Mouse (Mus musculus): Measurements from ENCODE around the gene Olfr160.

Olfr160 gene

DNA sequence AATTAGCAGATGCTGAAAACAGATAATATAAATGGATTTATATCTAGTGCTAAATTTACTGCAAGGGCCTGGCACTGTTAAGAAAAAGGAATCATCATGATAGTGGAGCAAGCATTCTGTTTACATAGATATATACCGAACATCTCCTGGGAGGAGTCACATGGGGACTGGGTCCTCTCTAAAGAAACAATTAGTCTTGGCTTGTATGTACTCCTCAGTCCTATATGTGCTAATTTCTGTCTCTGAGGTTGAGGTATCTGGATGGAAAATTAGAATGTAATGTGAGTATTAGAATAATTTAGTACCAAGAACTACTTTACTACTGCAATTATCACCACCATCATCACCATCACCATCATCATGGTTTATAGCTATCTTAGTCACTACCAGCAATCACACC lies at the start of gene Olfr160:
TSS of gene Olfr160 (minus strand) at position 101 of the 400 bp plus-strand sequence.
- no peak for DNase-seq (ENCODE audit: low spot score)

DNA sequence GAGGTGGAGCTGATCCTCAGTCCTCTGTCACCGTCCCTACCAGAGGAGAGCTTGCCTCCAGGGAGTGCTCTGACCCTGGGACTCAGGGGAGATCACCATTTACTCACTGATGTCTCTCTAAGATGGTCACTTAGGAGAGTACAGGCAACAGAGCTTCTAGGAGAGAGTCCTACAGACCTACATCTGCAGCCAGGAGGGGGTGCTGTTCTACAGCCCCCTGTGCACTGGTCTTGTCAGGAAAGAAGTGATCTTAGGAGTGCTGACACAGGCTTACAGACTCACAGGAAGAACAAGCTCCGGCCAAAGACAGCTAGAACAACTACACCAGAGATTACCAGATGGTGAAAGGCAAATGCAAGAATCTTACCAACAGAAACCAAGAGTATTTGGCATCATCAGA lies 46.5 kb upstream of the Olfr160 start:
- DNase-seq (ENCODE audit: low spot score) = no peak

DNA sequence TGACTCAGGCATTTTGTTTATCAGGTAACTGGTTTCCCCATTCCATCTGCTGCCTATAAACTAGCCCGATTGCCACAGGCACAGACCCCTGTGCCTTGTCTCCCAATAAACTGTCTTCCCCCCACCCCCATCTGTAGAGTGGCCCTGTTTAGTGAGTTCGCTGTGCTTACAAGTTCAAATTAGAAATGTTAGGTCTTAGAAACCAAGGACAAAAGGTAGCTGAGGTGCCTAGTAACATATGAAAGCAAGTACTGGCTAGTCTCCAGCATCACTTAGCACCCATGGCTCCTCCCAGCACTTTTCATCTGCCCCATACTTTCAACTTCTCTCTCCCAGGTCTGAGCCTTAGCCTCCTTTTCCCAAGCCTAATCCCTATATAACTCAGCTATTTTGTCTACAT lies 45.7 kb upstream of the Olfr160 start:
- DNase-seq (ENCODE audit: low spot score) = no peak

DNA sequence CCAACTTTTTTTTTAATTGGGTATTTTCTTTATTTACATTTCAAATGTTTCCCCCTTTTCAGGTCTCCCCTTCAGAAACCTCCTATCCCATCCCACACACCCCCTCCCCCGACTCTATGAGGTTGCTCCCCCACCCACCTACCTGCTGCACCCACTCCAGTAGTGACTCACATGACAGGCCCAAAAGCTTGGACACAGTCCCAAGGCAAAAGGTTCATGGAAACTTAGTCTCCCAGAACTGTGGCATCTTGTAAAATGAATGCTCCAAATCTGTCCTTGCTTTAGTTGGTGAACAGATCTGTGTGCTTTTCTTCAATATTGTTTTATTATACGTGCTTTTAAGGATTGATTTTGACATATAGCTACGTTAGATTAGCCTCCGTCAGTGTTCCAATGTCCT lies 36.0 kb upstream of the Olfr160 start:
- no peak for DNase-seq (ENCODE audit: low spot score)

DNA sequence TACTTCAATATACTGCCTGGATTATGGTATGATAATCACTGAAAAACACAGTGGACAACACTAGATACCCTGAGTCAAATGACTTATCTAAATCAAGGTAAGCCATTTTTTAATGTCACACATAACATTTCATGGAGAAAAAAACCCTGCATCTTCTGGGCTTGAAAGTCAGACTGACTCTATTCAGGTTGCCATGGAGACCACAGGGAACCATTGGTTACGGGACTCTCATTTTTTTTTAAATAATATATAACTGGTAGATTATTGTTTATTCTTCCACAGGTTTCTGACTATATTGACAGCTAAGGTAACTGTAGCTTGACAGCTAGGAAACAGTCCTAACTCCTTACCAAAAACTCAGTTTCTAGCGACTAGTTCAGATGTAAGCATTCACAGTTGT lies 35.4 kb upstream of the Olfr160 start:
- no peak for DNase-seq (ENCODE audit: low spot score)

DNA sequence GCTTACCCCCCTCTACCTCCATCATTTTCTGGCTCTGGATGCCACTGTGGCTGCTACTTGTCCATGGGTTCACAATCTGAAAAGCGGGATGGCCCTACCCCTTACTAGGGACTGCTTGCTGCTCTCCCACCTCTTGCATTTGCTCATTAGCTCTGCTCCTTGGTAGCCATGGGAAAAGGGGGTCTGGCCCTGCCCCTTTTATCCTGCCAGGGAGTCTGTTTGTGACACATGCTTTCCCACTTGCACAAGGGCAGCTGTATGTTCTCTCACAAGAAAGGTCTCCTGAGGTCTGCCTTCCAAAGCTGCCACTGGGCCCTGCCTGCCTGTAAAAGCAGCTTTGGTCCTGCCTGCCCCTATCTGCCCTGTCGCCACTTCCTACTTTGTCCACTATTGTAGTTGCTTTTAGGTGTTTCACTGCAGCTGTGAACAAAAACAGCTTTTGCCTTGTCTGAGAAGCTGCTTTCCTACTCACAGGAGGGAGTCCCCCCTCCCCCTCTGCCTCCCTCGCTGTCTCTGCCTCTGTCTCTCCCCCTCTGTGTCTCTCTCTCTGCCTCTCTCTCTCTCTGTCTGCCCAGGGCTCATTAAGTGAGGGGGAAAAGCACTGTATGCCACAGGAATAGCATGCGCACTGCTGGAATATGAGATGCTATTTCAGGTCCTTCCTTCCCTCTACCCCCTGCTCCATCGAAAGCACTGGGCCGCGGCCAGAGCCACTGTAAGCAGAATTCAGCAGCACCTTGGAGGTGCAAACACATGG lies 34.4 kb upstream of the Olfr160 start:
- DNase-seq (ENCODE audit: low spot score) = no peak

DNA sequence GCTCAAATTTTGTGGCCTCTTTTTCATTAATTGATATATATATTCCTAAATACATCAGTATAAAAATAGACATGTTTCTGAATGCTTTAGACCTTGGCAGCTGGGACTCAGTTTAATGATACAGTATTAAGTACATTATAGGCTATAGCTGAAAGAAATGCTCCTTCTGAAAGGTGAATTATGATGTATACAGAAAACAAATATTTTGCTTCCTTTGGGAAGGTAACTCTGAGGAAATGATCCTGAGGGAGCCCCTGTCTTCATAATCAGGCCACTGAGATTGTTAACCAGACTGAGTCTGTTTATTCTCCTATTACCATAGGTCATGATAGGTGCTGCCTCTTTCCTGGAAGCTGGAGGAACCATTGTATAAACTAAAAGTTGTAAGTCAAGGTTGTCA lies 28.8 kb upstream of the Olfr160 start, which contains the start of gene Olfr874:
TSS of gene Olfr874 (plus strand) at position 301 of the 400 bp plus-strand sequence.
- no peak for DNase-seq (ENCODE audit: low spot score)

DNA sequence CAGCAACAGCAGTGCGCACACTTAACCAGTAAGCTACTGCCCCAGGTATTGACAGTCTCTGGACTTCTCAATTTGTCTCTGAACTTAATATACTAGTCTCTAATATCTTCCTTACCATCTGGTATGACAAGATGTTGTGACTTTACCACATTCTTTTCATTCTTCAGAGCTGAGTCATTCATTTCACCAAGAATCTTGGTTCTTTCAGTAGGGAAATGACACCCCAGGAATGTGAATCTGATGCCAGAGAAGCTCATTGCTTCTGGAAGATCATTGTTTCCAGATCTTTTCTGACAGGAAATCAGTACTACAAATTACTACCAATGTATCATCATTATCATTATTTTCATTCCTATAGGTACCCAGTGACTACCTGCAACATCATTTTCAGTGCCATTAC lies 18.3 kb upstream of the Olfr160 start:
- no peak for DNase-seq (ENCODE audit: low spot score)

DNA sequence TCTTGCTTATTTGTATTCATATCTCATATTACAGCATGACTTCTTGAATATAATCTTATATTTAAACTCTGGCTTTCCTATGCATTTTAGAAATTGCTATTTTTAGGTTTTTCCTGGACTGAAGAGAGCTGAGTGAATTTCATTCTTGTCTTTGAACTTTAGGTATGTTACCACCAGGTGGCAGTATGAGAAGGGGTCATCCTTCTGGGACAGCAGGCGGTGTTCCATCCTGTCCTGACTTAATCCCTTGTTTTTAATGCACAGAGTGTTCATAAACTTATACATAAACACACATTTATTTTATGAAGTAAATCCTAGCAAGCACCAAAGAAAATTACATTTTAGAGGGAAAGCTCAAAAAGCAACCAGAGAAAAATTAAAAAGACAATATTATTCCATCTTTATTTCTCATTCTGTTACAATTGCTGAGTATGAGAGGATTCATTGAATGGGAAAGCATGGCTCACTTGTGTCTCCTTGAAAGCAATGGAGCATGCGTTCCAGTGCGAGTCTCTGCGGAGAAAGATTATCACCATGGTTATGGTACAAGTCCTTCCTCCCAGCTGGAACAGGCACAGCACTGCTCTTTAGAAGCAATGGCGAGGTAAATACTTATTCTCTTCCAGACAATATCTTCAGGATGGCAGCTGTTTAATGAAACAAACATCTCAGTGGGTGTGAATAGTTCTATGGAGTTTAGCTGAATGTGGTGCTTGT lies 25.9 kb downstream of the Olfr160 start:
- no peak for DNase-seq (ENCODE audit: low spot score)

DNA sequence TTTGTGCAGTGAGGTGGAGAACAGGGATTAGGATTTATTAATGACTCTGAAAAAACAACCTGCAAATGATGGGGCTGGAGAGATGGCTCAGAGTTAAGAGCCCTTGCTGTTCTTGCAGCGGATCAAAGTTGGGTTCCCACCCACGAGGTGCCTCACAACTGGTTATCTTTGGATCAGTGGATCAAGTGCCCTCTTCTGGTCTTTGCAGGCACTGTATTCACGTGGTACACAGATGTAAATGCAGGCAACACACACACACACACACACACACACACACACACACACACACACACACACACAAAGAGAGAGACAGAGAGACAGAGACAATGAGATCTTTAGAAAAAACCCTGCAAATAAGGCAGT lies 28.1 kb downstream of the Olfr160 start:
- no peak for DNase-seq (ENCODE audit: low spot score)

DNA sequence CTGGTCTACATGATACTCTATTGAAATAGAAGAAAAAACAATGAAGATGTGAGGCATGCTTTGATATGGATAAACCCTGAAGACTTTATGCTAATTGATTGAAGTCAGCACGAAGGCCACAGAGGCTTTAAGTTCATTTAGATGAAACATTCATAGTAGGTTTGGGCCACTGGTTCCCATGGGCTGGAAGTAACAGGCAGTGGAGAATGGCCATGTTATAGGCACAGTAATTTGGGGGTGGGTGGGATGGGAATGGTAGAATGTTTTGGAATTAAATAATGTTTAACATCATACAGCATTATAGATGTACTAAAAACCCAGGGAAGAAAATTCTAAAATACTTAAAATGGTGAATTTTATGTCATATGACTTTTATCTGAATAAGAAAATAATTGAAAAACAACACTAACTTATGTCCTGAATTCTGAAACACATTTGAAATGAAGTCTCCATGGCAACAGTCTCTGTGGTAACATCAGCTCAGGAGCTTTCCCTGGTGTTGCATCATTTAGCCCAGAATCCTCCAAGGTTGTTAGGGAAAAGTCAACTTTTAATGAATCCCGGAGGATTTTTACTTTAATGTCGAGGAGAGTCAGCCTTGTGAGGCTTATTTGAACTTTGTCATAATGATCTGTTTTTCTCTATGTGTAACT lies 28.6 kb downstream of the Olfr160 start:
- DNase-seq (ENCODE audit: low spot score) = no peak

DNA sequence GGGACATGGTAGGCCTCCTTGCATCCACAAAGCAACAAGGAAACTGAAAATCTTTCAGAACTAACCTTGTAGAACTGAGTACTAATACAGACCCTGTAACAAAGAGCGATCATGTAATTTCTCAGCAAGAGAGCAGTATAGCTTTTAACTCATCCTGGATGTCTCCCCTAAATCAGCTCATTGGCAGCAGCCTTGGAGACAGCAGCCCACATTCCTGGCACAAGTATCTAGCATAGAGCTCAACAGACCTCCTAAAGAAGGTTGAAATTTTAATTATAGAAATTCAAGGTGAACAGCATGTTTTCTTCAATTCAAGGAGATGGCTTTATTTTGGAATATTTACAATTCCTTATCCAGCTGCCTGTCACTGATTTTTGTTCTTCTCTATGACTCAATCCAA lies 34.9 kb downstream of the Olfr160 start:
- no peak for DNase-seq (ENCODE audit: low spot score)

DNA sequence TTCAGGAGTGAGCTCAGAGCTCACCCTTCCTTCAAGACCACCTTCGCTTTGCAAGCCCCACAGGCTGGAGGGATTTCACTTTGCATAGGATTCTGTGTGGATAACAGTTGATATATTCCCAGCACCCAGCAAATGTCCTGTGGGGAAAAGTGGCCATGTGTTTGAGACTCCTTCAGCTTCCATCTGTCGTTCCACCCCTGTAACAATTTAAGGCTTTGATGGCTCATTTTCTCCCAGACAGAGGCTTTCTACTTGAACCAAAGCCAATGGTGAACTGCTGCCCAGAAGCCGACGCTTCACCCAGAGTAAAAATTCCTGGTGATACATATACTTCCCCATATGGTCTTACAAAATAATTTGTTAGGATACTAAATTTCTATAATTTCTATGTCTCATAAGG lies 40.8 kb downstream of the Olfr160 start:
- DNase-seq (ENCODE audit: low spot score) = no peak

DNA sequence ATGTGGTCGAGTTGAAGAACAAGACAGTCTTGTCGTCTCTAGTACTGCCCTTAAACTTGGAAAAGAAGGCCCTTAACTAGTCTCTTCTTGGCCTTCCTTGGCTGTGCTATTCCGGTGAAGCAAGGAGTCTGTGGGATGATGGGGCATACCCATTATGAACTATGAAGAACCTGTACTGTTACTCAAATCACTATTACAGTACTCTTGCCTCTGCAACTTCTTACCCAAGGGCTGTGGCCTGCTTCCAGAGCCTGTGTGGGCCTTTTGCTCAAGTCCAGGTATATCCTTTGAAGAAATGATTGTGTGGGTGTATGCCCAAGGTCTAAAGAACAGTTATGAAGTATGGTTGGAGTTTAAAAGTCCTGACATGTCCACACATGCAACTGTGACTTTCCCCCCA lies 45.8 kb downstream of the Olfr160 start:
- no peak for DNase-seq (ENCODE audit: low spot score)

DNA sequence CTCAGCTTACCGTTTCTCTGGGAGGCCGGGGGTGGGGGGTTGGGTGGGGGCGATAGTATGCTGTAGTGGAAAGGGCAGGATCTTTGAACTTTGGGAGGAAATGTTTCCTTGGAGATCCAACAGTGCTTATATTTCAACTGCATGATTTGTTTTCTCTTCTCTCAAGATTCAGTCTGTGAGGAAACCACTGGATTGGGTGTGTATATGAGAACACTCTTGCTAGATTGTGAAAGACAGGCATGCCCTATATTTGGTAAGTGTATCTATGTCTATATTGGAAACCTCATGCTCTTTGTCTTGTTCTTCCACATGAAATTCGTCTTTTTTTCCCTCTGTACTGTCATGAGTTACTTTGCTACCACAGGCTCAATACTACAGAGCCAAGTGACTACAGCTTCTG lies 46.4 kb downstream of the Olfr160 start:
- DNase-seq (ENCODE audit: low spot score) = no peak

DNA sequence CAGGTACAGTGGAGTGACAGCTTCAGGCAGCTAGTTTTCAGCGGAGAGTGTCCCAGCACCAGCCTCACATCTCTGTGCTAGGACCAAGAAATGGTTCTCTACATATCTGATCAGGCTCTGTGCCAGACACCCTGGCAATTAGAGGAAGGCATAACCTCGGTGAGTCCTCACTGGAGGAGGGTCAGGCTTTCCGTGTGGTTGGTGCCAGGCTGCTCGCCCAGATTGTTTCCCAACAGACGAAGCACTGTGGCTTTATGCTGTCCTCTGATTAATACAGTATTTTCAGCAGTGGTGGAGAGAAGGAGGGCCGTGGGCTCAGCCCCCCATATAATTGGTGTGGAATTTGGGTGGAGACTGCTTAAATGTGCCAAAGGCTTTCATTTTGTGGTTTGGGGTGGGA lies 46.9 kb downstream of the Olfr160 start, which contains the start of gene Panx3:
TSS of gene Panx3 (minus strand) at position 121 of the 400 bp plus-strand sequence.
- DNase-seq (ENCODE audit: low spot score) = no peak

DNA sequence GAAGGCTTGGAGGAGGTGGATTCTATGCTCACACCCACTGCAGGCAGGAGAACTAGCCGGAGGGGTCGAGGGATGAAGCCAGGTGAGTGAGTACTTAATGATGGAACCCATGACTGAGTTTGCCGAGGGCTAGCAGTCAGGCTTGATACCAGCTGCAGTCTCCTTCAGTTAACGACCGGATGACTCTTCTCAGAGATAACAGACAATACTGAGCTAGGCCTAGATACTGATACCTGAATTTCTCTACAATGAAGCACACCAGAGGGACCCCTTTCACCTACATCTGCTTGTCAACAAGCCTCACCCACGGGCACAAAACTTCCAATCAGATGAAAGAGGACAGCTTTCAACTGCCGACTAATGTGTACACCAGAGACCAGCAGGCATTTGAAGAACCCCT lies 50.0 kb downstream of the Olfr160 start:
- DNase-seq (ENCODE audit: low spot score) = no peak

DNA sequence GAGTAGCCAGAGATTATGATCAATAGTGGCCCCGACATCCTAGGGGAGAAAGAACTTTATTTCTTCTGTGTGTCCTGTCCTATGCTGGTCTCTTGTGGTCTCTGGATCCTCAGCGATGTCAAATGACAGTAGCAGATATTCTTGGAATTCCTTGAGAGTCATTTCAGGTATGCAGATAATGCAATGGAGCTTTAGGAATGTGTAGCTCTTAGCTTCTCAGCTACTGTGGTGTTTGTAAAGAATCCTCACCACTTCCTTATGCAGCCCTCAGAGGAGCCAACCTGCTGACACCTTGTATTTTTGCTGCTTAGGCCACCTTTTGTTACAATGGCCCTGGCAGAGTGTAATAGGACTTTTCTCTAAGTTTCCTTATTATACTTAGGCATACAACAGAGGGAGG lies 51.4 kb downstream of the Olfr160 start:
- no peak for DNase-seq (ENCODE audit: low spot score)

DNA sequence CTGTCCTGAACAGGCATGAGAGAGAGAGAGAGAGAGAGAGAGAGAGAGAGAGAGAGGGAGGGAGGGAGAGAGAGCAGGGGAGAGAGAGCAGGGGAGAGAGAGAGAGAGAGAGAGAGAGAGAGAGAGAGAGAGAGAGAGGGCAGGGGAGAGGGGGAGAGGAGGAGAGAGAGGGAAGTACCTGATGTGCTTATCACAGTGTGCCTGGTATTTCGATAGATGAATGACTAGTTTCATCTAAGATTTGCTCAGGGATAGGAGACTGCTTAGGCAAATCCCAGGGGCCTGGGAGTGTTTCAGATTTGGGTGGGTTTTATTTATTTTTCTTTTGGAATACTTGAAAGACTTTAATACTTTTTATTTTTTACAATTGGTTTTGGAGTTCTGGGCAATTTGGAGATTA lies 52.8 kb downstream of the Olfr160 start:
- no peak for DNase-seq (ENCODE audit: low spot score)

DNA sequence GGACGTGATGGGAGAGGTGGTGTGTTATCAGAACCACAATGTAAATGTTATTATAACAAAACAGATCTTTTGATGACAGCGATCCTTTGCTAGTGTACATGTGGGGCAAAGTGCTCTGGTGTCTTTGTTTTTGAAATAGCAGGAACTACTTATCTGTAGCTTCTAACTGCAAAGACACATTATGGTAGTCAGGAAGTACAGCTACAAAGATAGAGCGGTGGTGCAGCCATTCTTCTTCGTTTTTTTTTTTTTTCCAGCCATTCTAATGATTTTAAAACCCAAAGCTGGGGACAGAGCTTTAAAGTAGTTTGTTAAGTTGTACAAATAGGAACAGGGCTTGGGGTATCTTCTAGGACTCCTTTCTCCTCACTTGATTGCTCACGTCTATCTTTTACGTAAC lies 56.6 kb downstream of the Olfr160 start:
- DNase-seq (ENCODE audit: low spot score) = no peak
